Mouse (Mus musculus) myocyte (in vitro differentiated cells): ENCODE measurements around the gene Btbd11.

Source experiments
- CEBPB ChIP-seq: IDR thresholded peaks from 2 replicates; pipeline ENCODE4 v1.6.1; 2011; ENCODE audit warnings: mild to moderate bottlenecking, moderate library complexity; ENCODE audit not compliant: poor library complexity, insufficient read depth, severe bottlenecking
- E2F4 ChIP-seq: IDR thresholded peaks from one replicate; pipeline ENCODE4 v1.6.1; 2011; ENCODE audit warnings: mild to moderate bottlenecking, control low read depth, moderate library complexity; ENCODE audit not compliant: insufficient read depth
- MAX ChIP-seq: IDR thresholded peaks from one replicate; pipeline ENCODE4 v1.6.1; 2011; ENCODE audit warnings: low read depth, mild to moderate bottlenecking, control low read depth
- MYOD1 ChIP-seq, 3 experiments: IDR thresholded peaks; one replicate each; pipeline ENCODE4 v1.6.1; 2011; ENCODE audit warnings: control low read depth in 2 of 3, low read depth in 2 of 3, mild to moderate bottlenecking in 2 of 3, moderate library complexity in 1 of 3; ENCODE audit not compliant: insufficient read length in 2 of 3, control insufficient read depth in 1 of 3
- MYOG ChIP-seq, 3 experiments: IDR thresholded peaks; one replicate each; pipeline ENCODE4 v1.6.1; 2011; ENCODE audit warnings: control low read depth in 2 of 3, low read depth in 2 of 3, mild to moderate bottlenecking in 2 of 3; ENCODE audit not compliant: insufficient read length in 2 of 3, control insufficient read depth in 1 of 3, insufficient read depth in 1 of 3
- POLR2A ChIP-seq: IDR thresholded peaks from one replicate; pipeline ENCODE4 v1.6.1; 2011; ENCODE audit warnings: low read depth, mild to moderate bottlenecking, control low read depth, moderate library complexity; ENCODE audit not compliant: insufficient read length
- POLR2AphosphoS2 ChIP-seq: IDR thresholded peaks from one replicate; pipeline ENCODE4 v1.6.1; 2011; ENCODE audit warnings: low read depth, control low read depth; ENCODE audit not compliant: insufficient read length
- SRF ChIP-seq: IDR thresholded peaks from one replicate; pipeline ENCODE4 v1.6.1; 2011; ENCODE audit warnings: low read depth; ENCODE audit not compliant: control insufficient read depth, insufficient read length
- TCF12 ChIP-seq: IDR thresholded peaks from one replicate; pipeline ENCODE4 v1.6.1; 2011; ENCODE audit warnings: mild to moderate bottlenecking, control low read depth; ENCODE audit not compliant: poor library complexity, insufficient read depth, severe bottlenecking
- TCF3 ChIP-seq: IDR thresholded peaks from one replicate; pipeline ENCODE4 v1.6.1; 2011; ENCODE audit warnings: low read depth, control low read depth; ENCODE audit not compliant: insufficient read length
- USF1 ChIP-seq: IDR thresholded peaks from one replicate; pipeline ENCODE4 v1.6.1; 2011; ENCODE audit warnings: low read depth, mild to moderate bottlenecking, control low read depth, moderate library complexity

DNA sequence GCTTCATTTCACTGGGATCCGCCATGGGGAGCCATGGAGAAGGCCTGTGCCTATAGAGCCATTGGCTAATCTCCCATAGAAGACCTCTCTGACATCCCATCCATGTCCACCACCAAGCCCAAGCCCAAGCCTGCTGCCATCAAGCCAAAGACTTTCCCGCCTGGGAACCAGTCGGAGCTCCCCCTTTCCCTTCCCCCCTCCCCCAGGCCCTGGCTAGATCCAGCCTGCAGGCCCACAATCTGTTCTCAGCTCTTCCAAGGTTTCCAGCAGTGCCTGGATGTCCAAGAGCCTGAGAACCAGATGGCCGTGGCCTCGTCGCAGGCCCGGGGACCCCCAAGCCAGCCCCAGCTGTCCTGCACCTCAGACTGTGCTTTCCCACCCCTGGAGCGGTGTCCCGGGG is 295.8 kb downstream of the Btbd11 start:
- TF ChIP-seq POLR2A: no peak
- no peak for TF ChIP-seq MAX
- TF ChIP-seq E2F4: no peak
- TF ChIP-seq USF1: no peak
- no peak for TF ChIP-seq MYOD1 (IDR thresholded peaks at IDR 0.05; ENCODE audit: control insufficient read depth in 1 of 3, insufficient read length in 2 of 3, low read depth in 2 of 3)
- TF ChIP-seq MYOG (IDR thresholded peaks at IDR 0.05; ENCODE audit: control insufficient read depth in 1 of 3, insufficient read depth in 1 of 3, insufficient read length in 2 of 3, low read depth in 2 of 3): no peak
- TF ChIP-seq TCF3: no peak
- TF ChIP-seq TCF12: no peak
- TF ChIP-seq POLR2AphosphoS2: no peak
- TF ChIP-seq CEBPB: no peak
- TF ChIP-seq SRF: no peak
